Mouse (Mus musculus): Measurements from ENCODE around the gene Ncdn. TPM values are rescaled to one million over a fixed set of nuclear protein-coding genes. Genes with fewer than 3 reads are reported as not detected.

Ncdn gene
- polyA plus RNA-seq (2012; rRNA removed): 30.2 and 38.2 TPM in 2 replicates

GRCm38 (mm10) chr4:126753268-126754230 is at the start of gene Ncdn, which contains the start of gene AU040320:
TSS of gene Ncdn (minus strand) at chr4:126753438.
TSS of gene AU040320 (plus strand) at chr4:126753544.
- no peak for DNase-seq (ENCODE audit: low read depth)

- DNase-seq (ENCODE audit: low read depth): no peak
Observed at GRCm38 (mm10) chr4:126802174-126802573, 48.9 kb upstream of the Ncdn start.

GRCm38 (mm10) chr4:126792341-126793102 is 39.3 kb upstream of the Ncdn start:
- no peak for DNase-seq (ENCODE audit: low read depth)

- DNase-seq (ENCODE audit: low read depth): no peak
Observed at GRCm38 (mm10) chr4:126782996-126783395, 29.8 kb upstream of the Ncdn start.

- no peak for DNase-seq (ENCODE audit: low read depth)
Observed at GRCm38 (mm10) chr4:126782512-126782911, 29.3 kb upstream of the Ncdn start.

- DNase-seq (ENCODE audit: low read depth): no peak
Observed at GRCm38 (mm10) chr4:126781871-126782270, 28.6 kb upstream of the Ncdn start.

- no peak for DNase-seq (ENCODE audit: low read depth)
Observed at GRCm38 (mm10) chr4:126779826-126780775, 26.9 kb upstream of the Ncdn start.

- DNase-seq (ENCODE audit: low read depth): no peak
Observed at GRCm38 (mm10) chr4:126779148-126779581, 25.9 kb upstream of the Ncdn start.

GRCm38 (mm10) chr4:126775182-126775581 is 21.9 kb upstream of the Ncdn start:
- no peak for DNase-seq (ENCODE audit: low read depth)

GRCm38 (mm10) chr4:126773871-126774270 is 20.6 kb upstream of the Ncdn start:
- no peak for DNase-seq (ENCODE audit: low read depth)

- DNase-seq (ENCODE audit: low read depth): no peak
Observed at GRCm38 (mm10) chr4:126770831-126771230, 17.6 kb upstream of the Ncdn start.

- DNase-seq (ENCODE audit: low read depth): no peak
Observed at GRCm38 (mm10) chr4:126769800-126770563, 16.7 kb upstream of the Ncdn start.

GRCm38 (mm10) chr4:126763483-126763882 is 10.2 kb upstream of the Ncdn start:
- no peak for DNase-seq (ENCODE audit: low read depth)

GRCm38 (mm10) chr4:126762586-126763359 is 9.5 kb upstream of the Ncdn start:
- no peak for DNase-seq (ENCODE audit: low read depth)

GRCm38 (mm10) chr4:126759435-126759834 is 6.2 kb upstream of the Ncdn start:
- no peak for DNase-seq (ENCODE audit: low read depth)

- DNase-seq (ENCODE audit: low read depth): no peak
Observed at GRCm38 (mm10) chr4:126758299-126758698, 5.1 kb upstream of the Ncdn start.

- DNase-seq (ENCODE audit: low read depth): no peak
Observed at GRCm38 (mm10) chr4:126756766-126757165, 3.5 kb upstream of the Ncdn start.

- DNase-seq (ENCODE audit: low read depth): no peak
Observed at GRCm38 (mm10) chr4:126754736-126755374, 1.6 kb upstream of the Ncdn start.

GRCm38 (mm10) chr4:126754231-126754611 is 983 bp upstream of the Ncdn start:
- DNase-seq (ENCODE audit: low read depth): no peak
